Mouse (Mus musculus) ES-Bruce4 (cell line): Measurements from ENCODE around the gene Dnm1.

Source experiments
- CTCF ChIP-seq: IDR thresholded peaks from one replicate; pipeline ENCODE4 v1.8.1; 2011; ENCODE audit warnings: low read depth, low read length
- EP300 ChIP-seq: IDR thresholded peaks from 2 replicates; pipeline ENCODE4 v1.6.1; 2011; ENCODE audit warnings: low read depth, low read length; ENCODE audit not compliant: insufficient read depth

DNA sequence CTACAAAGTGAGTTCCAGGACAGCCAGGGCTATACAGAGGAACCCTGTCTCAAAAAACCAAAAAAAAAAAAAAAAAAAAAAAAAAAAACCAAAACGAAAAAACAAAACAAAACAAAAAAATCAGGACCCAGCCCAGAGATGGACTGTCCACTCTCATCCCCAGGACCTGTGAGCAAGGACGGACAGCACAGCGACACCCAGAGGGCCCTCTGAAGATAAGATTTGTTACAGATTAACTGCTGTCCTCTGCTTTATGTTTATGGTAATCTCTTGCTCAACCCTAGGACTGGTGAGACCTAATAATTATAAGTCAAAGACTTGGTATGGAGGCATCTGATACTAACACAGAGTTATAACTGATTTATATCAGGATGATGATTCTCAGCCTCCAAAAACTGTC, 77.3 kb downstream of the Dnm1 start:
- TF ChIP-seq CTCF (no peak), EP300 (no peak)
